Mouse (Mus musculus) olfactory bulb, adult 2 months (tissue): ENCODE data around the gene Cenpv. TPM values are rescaled to one million over a fixed set of nuclear protein-coding genes. Genes with fewer than 3 reads are reported as not detected.
"Not testable (repeated sequence)": the region's sequence is repeated elsewhere in the genome, so short reads cannot be mapped to it uniquely, and the experiment has no call there.

ENCODE experiments used
- H3K27ac ChIP-seq: fragments of 200-500 bp; 2 replicates; pipeline ENCODE4 v1.5.1; 2012; ENCODE audit warnings: low read depth, low read length; ENCODE audit not compliant: insufficient read depth
- H3K4me1 ChIP-seq: fragments of 200-500 bp; 2 replicates; pipeline ENCODE4 v1.6.1; 2012; ENCODE audit warnings: low read length; ENCODE audit not compliant: control insufficient read depth, insufficient read depth
- H3K4me3 ChIP-seq: fragments of 200-500 bp; 2 replicates; pipeline ENCODE4 v1.5.1; 2012; ENCODE audit warnings: mild to moderate bottlenecking, low read depth, low read length, moderate library complexity; ENCODE audit not compliant: insufficient read depth
- CTCF ChIP-seq: fragments of 200-500 bp; IDR thresholded peaks from 2 replicates; pipeline ENCODE4 v1.5.1; 2012; ENCODE audit warnings: low read depth, mild to moderate bottlenecking, low read length, moderate library complexity; ENCODE audit not compliant: insufficient read depth
- POLR2A ChIP-seq: fragments of 200-500 bp; IDR thresholded peaks from 2 replicates; pipeline ENCODE4 v1.6.1; 2012; ENCODE audit warnings: mild to moderate bottlenecking, low read depth, low read length, moderate library complexity; ENCODE audit not compliant: insufficient read depth
- WGBS: fragments of 180-500 bp; shearing (Covaris S2); methylation state at CpG from one replicate; pipeline ENCODE4 v1.1.7; 2018; 5-methylcytosine and 5-hydroxymethylcytosine counted together
- polyA plus RNA-seq: library from polyadenylated mRNA; stranded (reverse); fragments of >200 nt; gene quantifications from 2 replicates; pipeline ENCODE4 v1.2.4, GENCODE M21; 2012; ENCODE audit warnings: low replicate concordance; ENCODE audit not compliant: missing spikeins, insufficient read depth, insufficient read length

Cenpv gene
- polyA plus RNA-seq, 1 experiment: not detected

- Histone ChIP-seq H3K27ac (0 out of 2 replicates have a peak overlapping the region, but pooled peaks have one; percentile 35), H3K4me1 (peaks cover 4% of the 10 kb centered on the region; the same call in 1 of the 2 replicates), H3K4me3 (no peak overlapping the region)
- WGBS: 22% methylated on average over 2 of the region's 2 CpGs
- TF ChIP-seq POLR2A (no peak), CTCF (no peak)
These were observed 20.1 kb downstream of the Cenpv start for GRCm38 (mm10) chr11:62518991-62519390.

GRCm38 (mm10) chr11:62513311-62513710 lies 25.8 kb downstream of the Cenpv start:
- WGBS: 72% methylated on average over 6 of the region's 6 CpGs
- H3K4me3 ChIP-seq: no peak overlapping the region
- no peak overlapping the region for H3K27ac ChIP-seq
- TF ChIP-seq POLR2A: no peak
- TF ChIP-seq CTCF: no peak
- H3K4me1 ChIP-seq: peaks cover 4% of the 10 kb centered on the region; the same call in 1 of the 2 replicates

- H3K4me3 ChIP-seq: no peak overlapping the region
- 88% methylated on average over 8 of the region's 8 CpGs for WGBS
- TF ChIP-seq POLR2A (no peak), CTCF (no peak)
- H3K4me1 ChIP-seq: no peaks in the 10 kb centered on the region
- no peak overlapping the region for H3K27ac ChIP-seq
These were observed 26.5 kb downstream of the Cenpv start for GRCm38 (mm10) chr11:62512529-62513080.

GRCm38 (mm10) chr11:62511444-62512202 lies 27.4 kb downstream of the Cenpv start:
- Histone ChIP-seq H3K4me3 (no peak overlapping the region), H3K27ac (no peak overlapping the region), H3K4me1 (no peaks in the 10 kb centered on the region)
- TF ChIP-seq CTCF: no peak
- no peak for TF ChIP-seq POLR2A
- 87% methylated on average over 13 of the region's 13 CpGs for WGBS

GRCm38 (mm10) chr11:62510956-62511355 lies 28.1 kb downstream of the Cenpv start:
- H3K4me1 ChIP-seq: no peaks in the 10 kb centered on the region
- H3K4me3 ChIP-seq: no peak overlapping the region
- no peak overlapping the region for H3K27ac ChIP-seq
- 92% methylated on average over 5 of the region's 5 CpGs for whole genome bisulfite sequencing
- TF ChIP-seq POLR2A (no peak), CTCF (no peak)

GRCm38 (mm10) chr11:62509571-62509970 lies 29.5 kb downstream of the Cenpv start:
- Histone ChIP-seq H3K4me3 (no peak overlapping the region), H3K4me1 (no peaks in the 10 kb centered on the region), H3K27ac (no peak overlapping the region)
- WGBS: 90% methylated on average over 3 of the region's 3 CpGs
- TF ChIP-seq POLR2A (no peak), CTCF (no peak)

- WGBS: 97% methylated on average over 5 of the region's 5 CpGs
- not testable (repeated sequence) for H3K27ac ChIP-seq, H3K4me1 ChIP-seq, H3K4me3 ChIP-seq
These were observed 30.2 kb downstream of the Cenpv start for GRCm38 (mm10) chr11:62508816-62509215.

- H3K4me1 ChIP-seq, H3K27ac ChIP-seq, H3K4me3 ChIP-seq: not testable (repeated sequence)
- 97% methylated on average over 13 of the region's 13 CpGs for WGBS
These were observed 30.7 kb downstream of the Cenpv start for GRCm38 (mm10) chr11:62508365-62508764.

GRCm38 (mm10) chr11:62507683-62508082 lies 31.4 kb downstream of the Cenpv start:
- WGBS: 83% methylated on average over 4 of the region's 4 CpGs
- H3K4me3 ChIP-seq: no peak overlapping the region
- H3K27ac ChIP-seq: no peak overlapping the region
- TF ChIP-seq CTCF: no peak
- TF ChIP-seq POLR2A: no peak
- H3K4me1 ChIP-seq: no peaks in the 10 kb centered on the region

GRCm38 (mm10) chr11:62500529-62500928 lies 38.5 kb downstream of the Cenpv start:
- peaks cover under 1% of the 10 kb centered on the region for H3K4me1 ChIP-seq
- TF ChIP-seq CTCF (no peak), POLR2A (no peak)
- no peak overlapping the region for H3K4me3 ChIP-seq
- no peak overlapping the region for H3K27ac ChIP-seq
- 82% methylated on average over 2 of the region's 2 CpGs for WGBS
